Mouse (Mus musculus) retina, embryonic 14.5 days (tissue): ENCODE results near the gene Hoxb8.

Experiments used
- DNase-seq: peaks from one replicate; pipeline ENCODE4 v3.0.0-alpha.2; 2015; ENCODE audit warnings: low spot score

The Hoxb8 gene

GRCm38 (mm10) chr11:96268031-96268745 lies 13.5 kb upstream of the Hoxb8 start:
- no peak for DNase-seq

- no peak for DNase-seq
Observed at GRCm38 (mm10) chr11:96269869-96270268, 11.8 kb upstream of the Hoxb8 start.

- no peak for DNase-seq
Observed at GRCm38 (mm10) chr11:96270996-96271540, 10.6 kb upstream of the Hoxb8 start, which contains the start of gene Hoxb9. Hoxb9 (plus strand) TSS chr11:96271457.

GRCm38 (mm10) chr11:96271541-96272011 lies 10.1 kb upstream of the Hoxb8 start:
- DNase-seq, result no peak

GRCm38 (mm10) chr11:96272024-96272921 lies 9.4 kb upstream of the Hoxb8 start:
- no peak for DNase-seq

- no peak for DNase-seq
Observed at GRCm38 (mm10) chr11:96274428-96274827, 7.3 kb upstream of the Hoxb8 start.

GRCm38 (mm10) chr11:96275896-96276295 lies 5.8 kb upstream of the Hoxb8 start:
- DNase-seq, result no peak

- DNase-seq, result no peak
Observed at GRCm38 (mm10) chr11:96277151-96278044, 4.3 kb upstream of the Hoxb8 start.

- DNase-seq, result no peak
Observed at GRCm38 (mm10) chr11:96278324-96278723, 3.4 kb upstream of the Hoxb8 start.

- peak; percentile 97 for DNase-seq
Observed at GRCm38 (mm10) chr11:96278773-96279172, 2.9 kb upstream of the Hoxb8 start.

- no peak for DNase-seq
Observed at GRCm38 (mm10) chr11:96279421-96280233, 2.1 kb upstream of the Hoxb8 start.

- DNase-seq, result no peak
Observed at GRCm38 (mm10) chr11:96280399-96281378, 1.0 kb upstream of the Hoxb8 start.

GRCm38 (mm10) chr11:96281396-96281795 lies 309 bp upstream of the Hoxb8 start:
- no peak for DNase-seq

- no peak for DNase-seq
Observed at GRCm38 (mm10) chr11:96282795-96283430, 1.2 kb downstream of the Hoxb8 start.

- DNase-seq, result peak; percentile 68
Observed at GRCm38 (mm10) chr11:96284041-96284749, 2.5 kb downstream of the Hoxb8 start.

GRCm38 (mm10) chr11:96284774-96285734 lies 3.3 kb downstream of the Hoxb8 start:
- no peak for DNase-seq
